Mouse (Mus musculus): ENCODE results near the gene Txndc12.

- TF ChIP-seq CTCF (IDR thresholded peaks at IDR 0.05; ENCODE audit: low read depth, low read length) (no peak), POLR2A (IDR thresholded peaks at IDR 0.05; ENCODE audit: extremely low read depth, insufficient read depth, low read length) (no peak)
Observed at GRCm38 (mm10) chr4:108841920-108842578, 7.6 kb downstream of the Txndc12 start.

All from liver, adult 2 months (tissue).